ENCODE assay signal across 8 mouse cellular contexts in genomic region chr13:73763439-73764255, GRCm38 (mm10). TPM values are rescaled to one million over a fixed set of nuclear protein-coding genes. Genes with fewer than 3 reads are reported as not detected.
DNase-seq lines count a peak whose midpoint lies in the region; ATAC-seq lines count a peak whose summit lies in the region.

No protein-coding gene starts in this region.

- ATAC-seq in cerebellum, adult (ENCODE audit: insufficient number of reproducible peaks, low FRiP score, low TSS enrichment), result no peak
- ATAC-seq in limb, embryonic 11.5 days (ENCODE audit: insufficient number of reproducible peaks, low FRiP score, low TSS enrichment, low read depth), result peak; percentile 93
- ATAC-seq in midbrain, embryonic 12.5 days (ENCODE audit: low FRiP score, low read depth), result peak; percentile 90

- no peaks in the 10 kb centered on the region for H3K27me3 ChIP-seq in limb, embryonic 11.5 days (ENCODE audit: control insufficient read depth, insufficient read depth, low read length)
- H3K27me3 ChIP-seq in midbrain, embryonic 12.5 days, result peaks cover 3% of the 10 kb centered on the region; the same call in 1 of the 2 replicates

- WGBS in limb, embryonic 11.5 days, result under 1% methylated on average over 70 of the region's 70 CpGs
- WGBS in midbrain, embryonic 12.5 days, result 1% methylated on average over 68 of the region's 70 CpGs

- no peaks in the 10 kb centered on the region for H3K9me3 ChIP-seq in limb, embryonic 11.5 days (ENCODE audit: control insufficient read depth, low read length)
- no peaks in the 10 kb centered on the region for H3K9me3 ChIP-seq in midbrain, embryonic 12.5 days

- peak overlapping the region; percentile 87 for H3K4me3 ChIP-seq in limb, embryonic 11.5 days (ENCODE audit: low read depth, low read length)
- H3K4me3 ChIP-seq in midbrain, embryonic 12.5 days, result peak overlapping the region; percentile 66

- peaks cover 27% of the 10 kb centered on the region for H3K4me1 ChIP-seq in limb, embryonic 11.5 days (ENCODE audit: control insufficient read depth, insufficient read depth, low read length)
- H3K4me1 ChIP-seq in midbrain, embryonic 12.5 days, result peaks cover 38% of the 10 kb centered on the region

- peak overlapping the region; percentile 95 for H3K9ac ChIP-seq in limb, embryonic 11.5 days (ENCODE audit: low read length)
- H3K9ac ChIP-seq in midbrain, embryonic 12.5 days (replicated peaks), result peak overlapping the region; percentile 84

- peak overlapping the region; percentile 67 for H3K27ac ChIP-seq in limb, embryonic 11.5 days (replicated peaks; ENCODE audit: low read depth, low read length)
- H3K27ac ChIP-seq in midbrain, embryonic 12.5 days (replicated peaks), result peak overlapping the region; percentile 32

- no peaks in the 10 kb centered on the region for H3K36me3 ChIP-seq in limb, embryonic 11.5 days (ENCODE audit: control insufficient read depth, insufficient read depth, low read length)
- 0 out of 2 replicates have a peak, but pooled peaks cover 7% of the 10 kb centered on the region for H3K36me3 ChIP-seq in midbrain, embryonic 12.5 days

- peak overlapping the region; percentile 93 for H3K4me2 ChIP-seq in limb, embryonic 11.5 days (ENCODE audit: low read depth, severe bottlenecking)
- peak overlapping the region; percentile 75 for H3K4me2 ChIP-seq in midbrain, embryonic 12.5 days (replicated peaks)

- intact Hi-C loops in gastrocnemius, postnatal 14 days (cut with DNase I; ENCODE audit: low total_unique reads), result no loop called here

- peak; percentile 6 for DNase-seq in cerebellum, adult 11 months
- DNase-seq in embryo, embryonic 10 days (ENCODE audit: low spot score), result peak; percentile 91
- peak; percentile 84 for DNase-seq in gastrocnemius, postnatal 14 days
- DNase-seq in induced T-regulatory cell, adult 2 months (ENCODE audit: low read depth), result peak; percentile 93
- peak; percentile 97 for DNase-seq in limb, embryonic 11.5 days (ENCODE audit: low spot score)
- DNase-seq in spleen, adult 12 weeks (ENCODE audit: low spot score), result peak; percentile 74

RNA-seq across cellular contexts. Expression of gene Slc12a7, which starts 30.8 kb away (rescaled TPM):
- total RNA-seq in gastrocnemius, postnatal 14 days (2021), result 1 to 10 TPM; 4.5 to 5.2 TPM
- 49.1 and 50.8 TPM in 2 replicates for polyA plus RNA-seq in limb, embryonic 11.5 days (2014; fragmentation: Nextera tagmentation; extraction: Ambion mirVana)
- polyA plus RNA-seq in midbrain, embryonic 12.5 days (2016; fragmentation: Nextera tagmentation; extraction: Ambion mirVana), result 38.7 and 39.0 TPM in 2 replicates

RNA-seq across cellular contexts. Expression of gene Slc6a19, which starts 59.0 kb away (rescaled TPM):
- under 1 TPM in 1 of 2 experiments, not detected in 1; 0.12 TPM for total RNA-seq in gastrocnemius, postnatal 14 days (2021)
- polyA plus RNA-seq in limb, embryonic 11.5 days (2014; fragmentation: Nextera tagmentation; extraction: Ambion mirVana), result not detected in 2 replicates
- 0.15 TPM in 1 of 2 replicates, not detected in the other for polyA plus RNA-seq in midbrain, embryonic 12.5 days (2016; fragmentation: Nextera tagmentation; extraction: Ambion mirVana)

Comparison
In these comparisons a context has a peak if more than half of its experiments do, and no peak if none do; other contexts are left out.
1. DNase-seq: peak in every context shown above with its lines; median percentile 97 in limb, embryonic 11.5 days; 93 in induced T-regulatory cell, adult 2 months; 91 in embryo, embryonic 10 days; 84 in gastrocnemius, postnatal 14 days; 74 in spleen, adult 12 weeks; 6 in cerebellum, adult 11 months.